Mouse (Mus musculus) kidney, postnatal 10 days (tissue): Measurements from ENCODE around the gene Cdadc1.

ENCODE experiments used
- DNase-seq: peaks from one replicate; pipeline ENCODE4 v3.0.0; 2021; ENCODE audit warnings: mixed read lengths

Cdadc1 gene

GRCm38 (mm10) chr14:59543158-59543826, 54.5 kb downstream of the Cdadc1 start:
- DNase-seq = no peak

- peak; percentile 55 for DNase-seq
Measured at GRCm38 (mm10) chr14:59540761-59541160, 57.0 kb downstream of the Cdadc1 start.

GRCm38 (mm10) chr14:59540230-59540629, 57.5 kb downstream of the Cdadc1 start:
- no peak for DNase-seq

GRCm38 (mm10) chr14:59537829-59538432, 59.8 kb downstream of the Cdadc1 start:
- DNase-seq = no peak

DNA sequence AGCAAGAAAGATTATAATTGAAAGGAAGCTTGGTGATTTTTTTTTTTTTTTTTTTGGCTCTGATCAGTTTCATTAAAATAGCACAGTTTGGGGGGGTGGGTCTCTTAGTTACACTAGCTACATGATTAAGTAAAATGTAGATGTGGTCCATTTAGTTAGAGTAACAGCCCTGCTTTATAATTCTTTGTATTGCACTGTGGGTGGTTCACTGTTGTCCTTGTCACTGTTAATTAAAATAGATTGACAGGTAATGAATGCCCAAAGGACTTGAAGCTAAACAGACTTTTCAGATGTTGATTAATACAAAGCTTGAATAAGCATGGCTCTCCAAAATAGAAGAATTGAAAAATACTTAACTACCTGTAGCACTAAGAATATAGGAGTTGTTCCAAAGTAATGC, 63.9 kb downstream of the Cdadc1 start:
- no peak for DNase-seq

GRCm38 (mm10) chr14:59532986-59533385, 64.8 kb downstream of the Cdadc1 start:
- no peak for DNase-seq

GRCm38 (mm10) chr14:59530801-59531200, 67.0 kb downstream of the Cdadc1 start:
- DNase-seq = no peak

- no peak for DNase-seq
Measured at GRCm38 (mm10) chr14:59525843-59526242, 71.9 kb downstream of the Cdadc1 start.

DNA sequence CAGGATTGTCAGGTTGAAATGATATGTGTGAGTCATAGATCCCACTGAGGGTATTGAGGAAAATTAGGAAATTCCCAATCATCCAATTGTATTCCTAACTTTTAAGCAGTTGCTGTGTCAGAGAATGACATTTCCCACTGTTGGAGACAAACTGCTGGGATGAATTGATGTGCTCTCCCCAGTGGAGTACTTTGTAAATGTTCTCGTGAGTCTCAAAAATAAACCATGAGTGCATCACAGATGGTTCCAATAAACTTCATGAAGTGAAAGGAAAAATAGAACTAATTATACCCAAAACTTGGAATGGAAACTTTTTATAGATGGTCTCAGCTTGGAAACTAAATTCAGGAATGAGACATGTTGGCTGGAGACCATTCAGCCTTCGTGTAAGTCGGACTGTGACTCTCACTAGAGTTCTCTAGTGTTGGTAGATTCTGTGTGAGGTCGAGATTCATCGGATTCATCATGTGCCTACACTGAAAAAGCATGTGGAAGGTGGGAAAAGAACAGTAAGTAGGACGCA, 83.8 kb downstream of the Cdadc1 start:
- DNase-seq = no peak
